Mouse (Mus musculus): Measurements from ENCODE around the gene Sdhd.
A peak's percentile ranks its signal among the peaks of the same experiment; 100 is the strongest.
"Not testable (repeated sequence)": the region's sequence is repeated elsewhere in the genome, so short reads cannot be mapped to it uniquely, and the experiment has no call there.

Sdhd gene

DNA sequence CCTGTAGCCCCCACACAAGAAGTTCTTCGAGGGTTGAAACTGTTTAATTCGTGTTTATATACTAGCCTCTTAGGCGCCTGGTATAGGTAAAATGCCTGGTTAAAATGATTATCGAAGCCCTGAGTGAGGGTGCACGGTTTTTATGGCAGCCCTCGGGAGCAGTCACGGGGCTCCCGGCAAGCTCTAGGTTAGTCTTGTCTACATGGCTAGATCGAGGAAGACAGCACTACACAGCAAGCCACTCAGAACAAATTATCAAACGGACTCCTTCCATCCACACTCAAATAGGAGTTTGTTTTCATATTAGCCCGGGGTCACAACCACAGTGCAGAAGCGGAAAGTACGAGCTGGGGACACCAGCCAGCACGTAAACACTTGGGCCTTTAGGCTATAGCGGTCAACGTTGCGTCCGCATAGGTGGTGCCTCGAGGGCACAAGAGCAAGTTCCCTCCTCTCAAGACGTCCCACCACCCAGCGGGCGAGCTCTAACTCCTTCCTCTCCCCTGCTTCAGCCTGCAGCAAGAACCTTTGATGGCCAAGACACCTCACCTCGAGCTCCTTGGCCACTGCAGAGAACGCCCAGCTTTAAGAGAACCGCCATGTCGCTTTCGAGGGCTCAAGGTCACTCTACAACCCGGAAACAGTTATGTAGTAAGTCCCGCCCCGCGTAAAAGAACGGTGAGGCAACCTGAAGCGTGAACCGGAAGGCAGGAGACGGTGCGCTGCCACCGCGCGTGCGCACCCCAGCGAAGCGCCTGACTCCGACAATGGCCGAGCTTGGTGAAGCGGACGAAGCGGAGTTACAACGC, at the start of gene Sdhd, which contains the start of gene Timm8b:
Gene Sdhd, minus strand, starts transcription at position 624 of the 809 bp plus-strand sequence.
Gene Timm8b, plus strand, starts transcription at position 722 of the 809 bp plus-strand sequence.
- DNase-seq (ENCODE audit: low read depth, low spot score): peak; percentile 97

GRCm38 (mm10) chr9:50650503-50650902, 46.9 kb upstream of the Sdhd start:
- no peak for DNase-seq (ENCODE audit: low read depth, low spot score)

DNA sequence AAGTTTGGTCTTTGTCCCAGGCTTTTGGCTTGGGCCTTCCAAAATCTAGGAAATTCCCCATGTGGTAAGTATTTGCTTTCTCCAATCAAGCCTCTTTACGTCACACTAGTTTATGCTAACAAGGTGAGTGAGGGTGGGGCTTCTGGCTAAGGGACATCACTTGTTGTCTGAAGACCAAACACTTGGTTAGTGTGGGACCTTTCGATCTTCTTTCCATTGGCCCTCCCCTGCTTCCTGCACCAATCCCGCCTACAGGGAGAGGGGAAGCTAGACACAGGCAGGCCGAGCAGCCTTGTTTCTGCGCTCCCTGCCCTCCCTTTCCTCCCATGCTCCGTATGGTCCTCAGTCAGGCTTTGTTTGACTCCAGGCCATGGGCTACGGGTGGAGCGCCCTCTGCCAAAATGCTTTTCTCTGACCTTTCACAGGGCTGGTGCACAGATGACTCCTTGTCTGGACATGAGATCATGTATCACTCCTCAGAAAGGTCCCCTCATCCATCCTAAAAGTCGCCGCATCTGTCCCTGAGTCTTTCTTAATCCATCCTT, 43.3 kb upstream of the Sdhd start:
- peak; percentile 98 for DNase-seq (ENCODE audit: low read depth, low spot score)

DNA sequence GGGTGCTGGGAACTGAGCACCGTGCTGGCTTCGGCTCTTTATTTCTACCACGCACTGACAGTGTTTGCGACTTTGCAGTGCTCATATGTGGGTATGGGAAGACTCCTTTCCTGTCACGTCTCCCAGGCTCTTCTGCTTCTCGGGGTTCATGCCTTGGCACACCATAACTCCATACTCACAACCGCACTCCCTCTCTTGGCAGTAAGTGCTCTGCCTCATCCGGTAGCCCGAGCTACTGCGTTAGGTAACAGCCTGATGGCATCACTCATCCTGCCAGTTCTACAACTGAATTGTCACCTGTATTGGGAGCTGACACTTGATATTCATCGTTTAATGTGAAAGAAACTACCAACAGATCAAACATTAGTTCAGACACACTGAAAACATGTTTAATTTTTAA, 30.7 kb upstream of the Sdhd start:
- DNase-seq (ENCODE audit: low read depth, low spot score): no peak

- no peak for DNase-seq (ENCODE audit: low read depth, low spot score)
Observed at GRCm38 (mm10) chr9:50633059-50633458, 29.4 kb upstream of the Sdhd start.

DNA sequence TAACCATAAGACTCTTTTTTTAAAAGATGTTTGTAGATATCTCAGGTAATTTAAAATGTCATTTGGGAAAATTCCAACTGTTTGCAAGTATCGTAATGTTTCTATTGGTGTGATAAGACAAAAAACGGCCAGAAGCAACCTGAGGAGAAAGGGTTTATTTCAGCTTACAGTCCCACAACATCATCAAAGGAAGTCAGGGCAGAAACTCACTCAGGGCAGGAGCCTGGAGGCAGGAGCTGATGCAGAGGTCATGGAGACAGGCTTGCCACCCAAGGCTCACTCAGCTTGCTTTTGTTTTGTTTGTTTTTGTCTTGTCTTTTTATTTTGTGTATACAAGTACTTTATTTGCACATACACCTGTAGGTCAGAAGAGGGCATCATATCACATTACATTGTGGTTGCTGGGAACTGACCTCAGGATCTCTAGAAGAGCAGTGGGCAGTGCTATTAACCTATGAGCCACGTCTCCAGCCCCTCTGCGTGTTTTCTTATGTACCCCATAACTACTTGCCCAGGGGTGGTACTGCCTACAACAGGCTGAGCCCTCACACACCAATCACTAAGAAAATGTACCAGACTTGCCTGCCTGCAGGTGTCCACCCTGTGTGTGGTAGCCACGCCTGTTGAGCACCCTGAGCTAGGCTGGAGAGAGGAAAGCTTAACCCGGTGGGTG, 28.5 kb upstream of the Sdhd start:
- no peak for DNase-seq (ENCODE audit: low read depth, low spot score)

GRCm38 (mm10) chr9:50630903-50631302, 27.3 kb upstream of the Sdhd start:
- DNase-seq (ENCODE audit: low read depth, low spot score): not testable (repeated sequence)

GRCm38 (mm10) chr9:50617794-50618330, 14.2 kb upstream of the Sdhd start:
- no peak for DNase-seq (ENCODE audit: low read depth, low spot score)

GRCm38 (mm10) chr9:50616766-50617603, 13.4 kb upstream of the Sdhd start, which contains the start of the genes Pih1d2 and Nkapd1:
Pih1d2 (plus strand) TSS chr9:50617321.
Nkapd1 (minus strand) TSS chr9:50617464.
- DNase-seq (ENCODE audit: low read depth, low spot score): peak; percentile 95

DNA sequence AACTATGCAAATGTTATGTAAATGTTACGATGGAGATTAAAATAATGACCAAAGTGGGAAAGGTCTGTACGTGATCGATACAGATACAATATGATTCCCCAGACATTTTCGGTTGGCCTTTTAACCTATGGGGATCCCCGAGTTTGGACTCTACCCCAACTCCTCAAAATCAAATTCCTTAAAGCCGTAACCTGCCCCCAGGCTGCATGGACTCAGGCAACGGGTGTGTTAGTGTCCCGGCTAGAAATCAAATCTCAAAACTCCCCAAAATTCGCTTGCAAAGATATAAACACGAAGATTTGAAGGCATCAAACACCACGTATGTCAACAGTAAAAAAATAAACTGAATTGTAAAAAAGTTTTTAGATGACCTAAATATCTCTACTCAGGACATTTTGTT, 12.5 kb upstream of the Sdhd start:
- no peak for DNase-seq (ENCODE audit: low read depth, low spot score)

DNA sequence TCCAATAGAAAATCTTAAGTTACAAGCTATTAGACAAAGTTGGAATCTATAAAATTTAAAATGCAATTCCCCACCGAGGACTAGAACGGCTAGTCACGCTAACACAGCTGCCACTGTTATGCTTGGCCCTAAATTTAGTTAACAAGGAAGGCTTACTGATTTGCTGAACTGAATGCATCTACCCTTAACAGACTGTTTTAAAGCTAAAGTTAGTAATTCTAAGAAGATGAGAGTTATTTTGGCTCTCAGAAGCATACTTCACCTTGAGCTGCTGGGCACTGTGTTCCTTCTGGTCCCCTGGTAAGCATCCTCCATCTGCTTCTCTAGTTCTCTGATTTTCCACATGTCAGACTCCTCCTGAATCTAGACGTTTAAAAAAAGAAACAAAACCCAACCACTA, 8.5 kb upstream of the Sdhd start:
- DNase-seq (ENCODE audit: low read depth, low spot score): no peak

- DNase-seq (ENCODE audit: low read depth, low spot score): no peak
Observed at GRCm38 (mm10) chr9:50604338-50604737, 726 bp upstream of the Sdhd start.

DNA sequence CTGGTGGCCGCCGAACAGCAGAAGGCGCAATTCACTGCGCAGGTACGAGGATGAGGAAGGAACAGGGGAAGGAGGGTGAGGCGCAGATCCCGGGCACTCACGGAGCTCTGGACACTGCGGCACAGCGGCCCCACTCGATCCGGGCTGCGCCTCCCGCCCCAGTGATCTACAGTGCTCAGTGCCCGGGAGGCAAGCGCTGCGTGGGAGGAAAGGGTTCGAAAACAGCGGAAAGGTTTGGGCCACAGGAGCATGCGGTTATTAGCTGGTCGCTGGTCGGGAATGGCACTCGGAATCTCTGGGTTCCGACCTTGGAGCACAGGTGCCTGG, 349 bp upstream of the Sdhd start:
- DNase-seq (ENCODE audit: low read depth, low spot score): no peak

- DNase-seq (ENCODE audit: low read depth, low spot score): peak; percentile 52
Observed at GRCm38 (mm10) chr9:50602055-50602845, 1.4 kb downstream of the Sdhd start.

DNA sequence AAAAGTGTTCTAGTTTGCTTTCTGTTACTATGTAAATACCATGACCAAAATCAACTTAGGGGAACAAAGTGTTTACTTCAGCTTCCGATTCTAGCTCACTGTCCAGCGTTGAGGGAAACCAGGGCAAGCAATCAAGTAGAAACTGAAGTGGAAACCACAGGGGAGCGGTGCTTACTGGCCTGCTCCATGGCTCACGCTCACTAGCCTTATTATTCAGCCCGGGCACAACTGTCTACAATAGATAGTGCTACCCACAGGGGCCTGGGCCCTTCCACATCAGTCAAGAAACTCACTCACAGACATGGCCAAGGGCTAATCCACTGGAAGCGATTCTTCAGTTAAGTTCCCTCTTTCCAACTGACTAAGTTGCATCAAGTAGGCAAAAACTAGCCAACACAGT, 2.1 kb downstream of the Sdhd start:
- DNase-seq (ENCODE audit: low read depth, low spot score): no peak

DNA sequence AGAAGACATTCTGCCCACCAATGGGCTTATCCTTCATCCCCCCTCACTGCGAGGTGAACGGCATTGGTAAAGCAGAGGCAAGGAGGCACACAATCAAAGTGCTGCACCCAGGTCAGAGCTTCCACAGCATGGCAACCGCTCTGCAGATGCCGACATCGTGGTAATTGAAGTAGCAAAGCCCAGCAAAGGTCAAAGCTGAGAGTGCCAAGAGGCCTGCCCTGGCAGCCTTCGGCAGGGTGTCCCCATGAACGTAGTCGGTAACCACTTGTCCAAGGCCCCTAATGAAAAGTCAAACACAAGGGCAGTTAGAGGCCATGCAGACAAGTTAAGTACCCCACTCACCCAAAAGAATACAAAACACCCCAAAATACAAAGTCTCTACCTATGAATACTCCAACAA, 6.6 kb downstream of the Sdhd start:
- DNase-seq (ENCODE audit: low read depth, low spot score): no peak

DNA sequence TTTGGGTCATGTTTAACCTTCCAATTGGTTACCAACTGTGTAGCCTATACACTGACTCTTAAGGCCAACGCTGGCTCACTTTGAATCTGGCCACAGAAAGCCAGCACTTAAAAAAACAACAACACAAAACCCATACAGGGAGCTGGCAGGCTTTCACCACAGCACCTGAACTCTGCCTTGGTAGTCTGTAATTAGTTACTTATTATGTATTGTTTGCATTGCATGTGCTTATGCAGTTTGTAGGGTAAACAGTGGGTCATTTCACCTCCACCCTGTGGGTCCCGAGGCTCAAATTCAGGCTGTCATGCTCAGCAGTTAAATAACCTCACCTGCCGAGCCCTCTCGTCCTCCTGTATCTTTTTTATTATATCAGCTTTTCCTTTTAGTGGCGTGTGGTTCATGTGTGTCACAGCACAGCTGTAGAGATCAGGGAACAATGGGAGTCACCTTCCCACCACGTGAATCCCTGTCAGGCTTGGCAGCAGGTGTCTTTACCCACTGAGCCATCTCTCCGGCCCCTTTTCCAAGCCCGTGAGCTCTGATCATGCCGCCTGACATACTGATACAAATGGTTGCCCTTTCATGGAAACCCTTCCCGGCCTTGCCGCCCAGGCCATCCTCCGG, 8.7 kb downstream of the Sdhd start:
- no peak for DNase-seq (ENCODE audit: low read depth, low spot score)

DNA sequence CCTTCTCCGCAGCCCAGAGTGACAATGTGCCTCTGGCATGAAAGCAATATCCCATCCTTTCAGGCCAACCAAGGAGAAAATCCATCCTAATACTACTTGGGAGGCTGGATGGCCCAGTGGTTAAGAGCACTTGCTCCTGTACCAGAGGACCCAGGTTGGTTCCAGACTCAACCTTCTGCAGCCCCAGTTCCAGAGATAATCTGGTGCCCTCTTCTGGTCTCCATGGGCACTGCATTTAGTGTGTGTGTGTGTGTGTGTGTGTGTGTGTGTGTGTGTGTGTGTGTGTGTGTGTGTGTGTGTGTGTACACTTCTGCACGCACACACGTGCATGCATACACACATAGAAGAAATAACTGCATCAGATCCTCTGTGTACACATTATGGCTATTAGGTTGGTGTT, 10.1 kb downstream of the Sdhd start:
- peak; percentile 77 for DNase-seq (ENCODE audit: low read depth, low spot score)

GRCm38 (mm10) chr9:50592955-50593354, 10.7 kb downstream of the Sdhd start:
- DNase-seq (ENCODE audit: low read depth, low spot score): peak; percentile 41

GRCm38 (mm10) chr9:50590856-50591518, 12.6 kb downstream of the Sdhd start:
- DNase-seq (ENCODE audit: low read depth, low spot score): no peak

All from R1 (cell line).